Mouse (Mus musculus) thymus, adult 2 months (tissue): ENCODE measurements at regions not wholly inside any gene's neighbourhood (a gene's known extent, or its start where the extent isn't known, plus 50 kb on each side); places are given as distances from the start of the nearest gene placed in this dataset.

Source experiments
- CTCF ChIP-seq: fragments of 200-500 bp; IDR thresholded peaks from 2 replicates; pipeline ENCODE4 v1.5.1; 2012; ENCODE audit warnings: mild to moderate bottlenecking, control low read depth, low read length, moderate library complexity, borderline replicate concordance; ENCODE audit not compliant: control insufficient read depth, poor library complexity, insufficient read depth; ENCODE audit errors: extremely low read depth
- POLR2A ChIP-seq: fragments of 200-500 bp; IDR thresholded peaks from 2 replicates; pipeline ENCODE4 v1.6.1; 2012; ENCODE audit warnings: mild to moderate bottlenecking, low read length, control low read depth, moderate library complexity; ENCODE audit not compliant: control insufficient read depth, poor library complexity, insufficient read depth; ENCODE audit errors: extremely low read depth

GRCm38 (mm10) chr19:15057801-15058200, 459.9 kb upstream of the Tle4 start:
- TF ChIP-seq POLR2A (no peak), CTCF (no peak)
